Mouse (Mus musculus): ENCODE data around the gene 1700001P01Rik. TPM values are rescaled to one million over a fixed set of nuclear protein-coding genes. Genes with fewer than 3 reads are reported as not detected.

The 1700001P01Rik gene
- polyA plus RNA-seq, 1 experiment: 0.22 TPM

DNA sequence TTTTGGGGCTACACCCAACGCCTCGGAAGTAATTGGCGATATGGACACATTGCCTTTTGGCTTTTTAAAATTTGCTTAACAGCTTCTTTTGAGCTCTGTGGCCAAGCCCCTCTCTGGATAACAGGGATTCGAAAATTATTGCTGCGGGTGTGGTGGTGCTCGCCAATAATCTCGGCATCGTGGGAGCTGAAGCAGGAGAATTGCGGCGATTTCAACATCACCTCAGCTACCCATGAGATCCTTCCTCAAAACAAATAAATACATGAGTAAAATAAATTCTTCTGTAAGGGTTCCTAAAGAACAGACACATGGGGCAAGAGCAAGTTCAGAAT is 6.8 kb upstream of the 1700001P01Rik start:
- DNase-seq: no peak
- WGBS: 0% methylated on average over 10 of the region's 10 CpGs
- peaks cover 11% of the 10 kb centered on the region for H3K4me1 ChIP-seq (ENCODE audit: control insufficient read depth, insufficient read depth, low read length)
- no peak for TF ChIP-seq POLR2A (IDR thresholded peaks at IDR 0.05; ENCODE audit: borderline replicate concordance, extremely low read depth, low read depth, low read length)
- H3K4me3 ChIP-seq (replicated peaks; ENCODE audit: extremely low read depth, low read depth, low read length): peak overlapping the region; percentile 84

DNA sequence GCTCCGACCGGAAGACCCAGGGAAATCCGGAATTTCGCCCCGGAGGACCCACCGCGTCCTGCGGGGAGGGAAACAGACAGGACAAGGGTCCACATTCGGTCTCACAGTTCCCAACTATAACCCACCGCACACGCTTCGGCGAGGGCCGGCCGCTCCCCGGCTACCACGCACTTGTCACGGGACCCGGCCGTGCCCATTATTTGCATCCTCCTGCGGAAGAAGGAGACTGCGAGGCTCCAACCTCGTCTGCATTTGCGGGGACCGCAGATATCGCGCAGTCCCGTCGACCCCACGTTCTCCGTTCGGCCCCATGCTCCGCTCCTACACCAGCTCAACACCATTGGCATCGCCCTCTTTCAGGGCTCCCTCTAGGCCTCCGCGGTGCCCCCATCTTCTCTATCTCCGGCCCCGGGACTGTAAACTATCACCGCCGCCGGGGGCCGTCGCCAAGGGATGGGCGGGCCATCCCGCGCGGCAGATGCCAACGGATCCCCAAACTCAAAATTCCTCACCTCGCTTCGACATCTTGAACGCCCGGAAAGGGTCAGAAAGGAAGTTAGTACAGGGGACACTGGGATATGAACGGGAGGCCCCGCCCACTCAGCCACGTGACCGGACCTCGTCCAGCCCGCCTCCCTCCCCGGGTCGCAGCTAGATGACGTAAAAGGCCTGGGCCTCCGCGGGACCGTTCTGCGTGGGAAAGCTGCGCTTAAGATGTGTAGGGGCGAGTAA is 6.3 kb upstream of the 1700001P01Rik start, which contains the start of gene Rpl23:
TSS of gene Rpl23 (minus strand) at position 606 of the 732 bp plus-strand sequence.
- H3K4me3 ChIP-seq (replicated peaks; ENCODE audit: extremely low read depth, low read depth, low read length): peak within 1 kb of the TSS; percentile 97
- peaks cover 11% of the 10 kb centered on the region for H3K4me1 ChIP-seq (ENCODE audit: control insufficient read depth, insufficient read depth, low read length)
- under 1% methylated on average over 67 of the region's 67 CpGs for WGBS
- peak; percentile 99 for DNase-seq
- TF ChIP-seq POLR2A (IDR thresholded peaks at IDR 0.05; ENCODE audit: borderline replicate concordance, extremely low read depth, low read depth, low read length): peak; percentile 94
- TF ChIP-seq CTCF (IDR thresholded peaks at IDR 0.05; ENCODE audit: insufficient read depth, low read length): no peak

DNA sequence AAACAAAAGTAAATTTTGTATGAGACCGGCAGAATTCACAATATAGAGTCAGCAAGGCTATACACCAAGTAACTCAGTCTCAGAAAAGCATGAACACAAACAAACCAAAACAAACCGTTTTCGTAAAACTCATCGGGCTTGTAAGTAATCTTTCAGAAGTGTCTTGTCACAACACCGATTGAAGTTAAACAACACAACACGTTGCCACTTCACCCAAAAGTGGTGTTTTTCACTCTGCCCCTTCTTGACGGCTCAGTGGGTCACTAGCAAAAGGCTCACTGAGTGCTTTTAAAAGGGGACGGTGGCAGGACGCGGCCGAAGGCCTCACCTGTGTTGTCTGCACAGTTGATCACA is 5.7 kb upstream of the 1700001P01Rik start:
- Histone ChIP-seq H3K4me1 (ENCODE audit: control insufficient read depth, insufficient read depth, low read length) (peaks cover 11% of the 10 kb centered on the region), H3K4me3 (replicated peaks; ENCODE audit: extremely low read depth, low read depth, low read length) (peak overlapping the region; percentile 97)
- DNase-seq: peak; percentile 34
- WGBS: 1% methylated on average over 11 of the region's 11 CpGs
- TF ChIP-seq POLR2A (IDR thresholded peaks at IDR 0.05; ENCODE audit: borderline replicate concordance, extremely low read depth, low read depth, low read length) (no peak), CTCF (IDR thresholded peaks at IDR 0.05; ENCODE audit: insufficient read depth, low read length) (no peak)

DNA sequence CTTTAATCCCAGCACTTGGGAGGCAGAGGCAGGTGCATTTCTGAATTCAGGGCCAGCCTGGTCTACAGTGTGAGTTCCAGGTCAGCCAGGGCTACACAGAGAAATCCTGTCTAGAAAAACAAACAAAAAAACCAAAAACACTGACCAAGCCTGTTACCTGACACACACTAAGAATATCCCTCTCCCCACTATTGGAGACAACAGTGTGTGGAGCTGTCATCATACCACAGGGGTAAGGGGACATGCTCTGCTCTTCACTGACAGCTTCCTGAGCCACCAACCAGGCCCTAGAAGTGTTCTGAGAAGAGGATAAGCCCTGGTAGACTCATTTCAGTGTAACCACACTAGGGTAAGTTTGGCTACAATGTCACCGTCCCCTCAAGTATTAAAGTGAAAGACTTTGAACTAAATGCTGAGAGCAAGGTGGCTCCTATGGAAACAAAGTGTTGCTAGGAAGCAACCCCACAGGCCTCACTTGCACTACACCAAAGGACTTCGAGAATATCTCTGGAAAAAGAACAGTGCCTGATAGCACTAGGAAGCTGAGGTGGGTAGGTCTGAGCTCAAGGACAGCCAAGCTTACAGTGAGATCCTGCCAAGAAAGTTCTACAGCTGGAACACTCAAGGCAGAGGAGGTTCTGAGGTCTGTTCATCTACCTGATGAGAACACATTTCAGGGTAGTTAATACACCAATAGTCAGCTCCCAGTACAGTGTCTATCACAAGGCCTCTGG is 4.4 kb upstream of the 1700001P01Rik start:
- Histone ChIP-seq H3K4me1 (ENCODE audit: control insufficient read depth, insufficient read depth, low read length) (peaks cover 11% of the 10 kb centered on the region), H3K4me3 (replicated peaks; ENCODE audit: extremely low read depth, low read depth, low read length) (no peak overlapping the region)
- no peak for TF ChIP-seq CTCF (IDR thresholded peaks at IDR 0.05; ENCODE audit: insufficient read depth, low read length)
- no peak for TF ChIP-seq POLR2A (IDR thresholded peaks at IDR 0.05; ENCODE audit: borderline replicate concordance, extremely low read depth, low read depth, low read length)
- 51% methylated on average over 2 of the region's 2 CpGs for WGBS
- DNase-seq: no peak

DNA sequence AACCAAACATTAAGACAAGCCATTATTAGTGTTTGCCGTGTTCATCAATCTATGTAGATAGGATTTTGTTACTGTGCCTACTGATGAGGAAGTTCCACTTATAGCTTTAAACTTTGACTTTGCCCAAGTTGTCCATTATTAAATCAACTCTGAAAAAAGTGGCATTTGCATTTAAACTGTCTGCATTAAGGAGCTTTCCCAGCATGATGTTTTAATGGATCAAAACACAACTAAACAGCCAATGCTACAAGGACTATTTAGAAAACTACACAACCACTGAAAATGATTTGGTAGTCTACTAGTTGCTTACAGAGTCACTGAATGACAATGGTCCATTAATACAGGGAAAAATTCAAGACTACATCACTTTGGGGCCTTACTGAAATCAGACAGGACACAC is 3.2 kb upstream of the 1700001P01Rik start:
- no peak overlapping the region for H3K4me3 ChIP-seq (replicated peaks; ENCODE audit: extremely low read depth, low read depth, low read length)
- 88% methylated on average over 1 of the region's 1 CpGs for WGBS

DNA sequence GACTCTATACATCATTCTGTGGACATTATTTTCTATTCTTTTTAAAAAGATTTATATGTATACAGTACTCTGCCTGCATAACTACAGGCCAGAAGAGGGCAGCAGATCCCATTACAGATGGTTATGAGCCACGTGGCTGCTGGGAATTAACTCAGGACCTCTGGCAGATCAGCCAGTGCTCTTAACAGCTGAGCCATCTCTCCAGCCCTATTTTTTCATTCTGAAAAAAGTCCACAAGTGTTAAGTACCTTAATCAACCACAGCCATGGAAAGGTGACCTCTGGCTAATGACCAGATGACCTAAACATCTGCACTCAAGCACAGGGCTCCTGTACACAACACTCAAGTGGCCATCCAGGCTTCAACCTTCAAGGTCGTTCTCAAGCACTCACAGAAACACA is 1.4 kb upstream of the 1700001P01Rik start:
- peaks cover 7% of the 10 kb centered on the region; the same call in 1 of the 2 replicates for H3K4me1 ChIP-seq (ENCODE audit: control insufficient read depth, insufficient read depth, low read length)
- WGBS: 29% methylated on average over 2 of the region's 2 CpGs
- no peak for DNase-seq
- TF ChIP-seq POLR2A (IDR thresholded peaks at IDR 0.05; ENCODE audit: borderline replicate concordance, extremely low read depth, low read depth, low read length) (no peak), CTCF (IDR thresholded peaks at IDR 0.05; ENCODE audit: insufficient read depth, low read length) (no peak)
- H3K4me3 ChIP-seq (replicated peaks; ENCODE audit: extremely low read depth, low read depth, low read length): no peak overlapping the region

More for the DNA sequence above, 3.2 kb upstream of the 1700001P01Rik start:
- TF ChIP-seq POLR2A (IDR thresholded peaks at IDR 0.05; ENCODE audit: borderline replicate concordance, extremely low read depth, low read depth, low read length) (no peak), CTCF (IDR thresholded peaks at IDR 0.05; ENCODE audit: insufficient read depth, low read length) (no peak)
- peaks cover 11% of the 10 kb centered on the region for H3K4me1 ChIP-seq (ENCODE audit: control insufficient read depth, insufficient read depth, low read length)
- no peak for DNase-seq

DNA sequence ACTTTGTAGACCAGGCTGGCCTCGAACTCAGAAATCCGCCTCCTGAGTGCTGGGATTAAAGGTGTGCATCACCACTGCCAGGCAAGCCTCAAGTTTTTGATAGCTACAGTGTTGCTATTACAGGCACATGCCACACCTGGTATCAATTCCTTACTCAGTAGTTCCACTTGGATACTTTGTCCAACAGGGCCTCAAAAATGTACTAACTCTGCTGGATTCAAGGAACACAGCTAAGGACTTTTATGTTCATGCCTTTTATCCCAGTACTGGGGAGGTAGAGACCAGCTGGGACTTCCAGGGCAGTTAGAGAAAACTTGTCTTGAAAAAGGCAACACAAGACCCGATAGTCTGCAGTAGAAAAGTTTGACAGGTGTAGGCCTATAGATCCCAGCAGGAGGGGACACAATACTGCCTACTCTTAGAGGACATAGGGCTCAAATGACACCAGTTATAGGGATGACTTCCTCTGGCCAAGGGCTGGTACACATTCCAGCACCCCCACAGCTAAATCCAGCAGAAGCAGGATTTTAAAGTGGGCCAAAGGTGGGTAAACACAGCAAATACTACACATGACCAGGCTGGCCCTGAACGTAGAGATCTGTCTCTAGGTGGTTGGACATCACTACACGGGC is 895 bp upstream of the 1700001P01Rik start:
- Histone ChIP-seq H3K4me3 (replicated peaks; ENCODE audit: extremely low read depth, low read depth, low read length) (no peak overlapping the region), H3K4me1 (ENCODE audit: control insufficient read depth, insufficient read depth, low read length) (peaks cover 7% of the 10 kb centered on the region; the same call in 1 of the 2 replicates)
- TF ChIP-seq POLR2A (IDR thresholded peaks at IDR 0.05; ENCODE audit: borderline replicate concordance, extremely low read depth, low read depth, low read length) (no peak), CTCF (IDR thresholded peaks at IDR 0.05; ENCODE audit: insufficient read depth, low read length) (no peak)
- WGBS: 65% methylated on average over 5 of the region's 5 CpGs
- DNase-seq: no peak

DNA sequence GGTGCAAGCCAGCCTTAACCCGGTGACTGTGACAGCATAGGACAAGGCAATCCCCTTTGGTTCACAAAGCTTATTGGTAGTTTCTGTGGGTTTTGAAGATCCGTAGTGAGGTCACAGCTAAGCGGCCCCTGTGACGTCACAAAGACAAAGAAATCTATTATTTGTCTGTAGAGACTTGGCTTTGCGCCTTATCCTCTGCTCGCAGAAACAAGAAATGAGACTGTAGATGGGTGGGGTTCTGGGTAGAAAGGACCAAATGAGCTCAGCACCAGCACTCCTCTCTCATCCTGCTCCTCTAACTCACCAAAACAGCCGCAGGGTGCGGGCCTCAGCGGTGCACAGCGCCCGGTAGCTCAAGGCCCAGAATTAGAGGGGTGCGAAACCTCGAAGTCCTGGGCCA is 532 bp downstream of the 1700001P01Rik start:
- DNase-seq: no peak
- Histone ChIP-seq H3K4me3 (replicated peaks; ENCODE audit: extremely low read depth, low read depth, low read length) (no peak overlapping the region), H3K4me1 (ENCODE audit: control insufficient read depth, insufficient read depth, low read length) (peaks cover under 1% of the 10 kb centered on the region; the same call in 1 of the 2 replicates)
- no peak for TF ChIP-seq CTCF (IDR thresholded peaks at IDR 0.05; ENCODE audit: insufficient read depth, low read length)
- TF ChIP-seq POLR2A (IDR thresholded peaks at IDR 0.05; ENCODE audit: borderline replicate concordance, extremely low read depth, low read depth, low read length): no peak
- 77% methylated on average over 13 of the region's 13 CpGs for WGBS

DNA sequence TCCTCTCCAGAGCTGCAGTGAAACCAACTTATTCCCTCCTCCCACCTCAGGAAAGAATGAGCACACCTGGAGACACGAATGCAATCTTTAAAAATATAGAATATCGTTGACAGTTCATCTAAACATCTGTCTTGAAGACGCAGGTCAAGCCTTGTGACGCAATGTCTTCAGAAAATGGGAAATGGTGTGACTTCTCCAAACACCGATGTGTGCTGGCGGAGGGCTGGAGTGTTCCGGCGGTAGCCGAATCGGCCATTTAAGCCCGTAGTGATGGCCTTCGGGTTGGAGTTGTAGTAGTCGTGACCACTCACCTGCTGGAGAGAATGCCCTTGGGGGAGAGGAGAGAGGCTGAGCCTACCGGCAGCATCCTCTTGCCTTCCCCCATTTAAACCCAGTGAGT is 4.3 kb downstream of the 1700001P01Rik start:
- no peak for DNase-seq
- WGBS: 72% methylated on average over 14 of the region's 14 CpGs
- TF ChIP-seq POLR2A (IDR thresholded peaks at IDR 0.05; ENCODE audit: borderline replicate concordance, extremely low read depth, low read depth, low read length) (no peak), CTCF (IDR thresholded peaks at IDR 0.05; ENCODE audit: insufficient read depth, low read length) (no peak)
- no peak overlapping the region for H3K4me3 ChIP-seq (replicated peaks; ENCODE audit: extremely low read depth, low read depth, low read length)
- no peaks in the 10 kb centered on the region for H3K4me1 ChIP-seq (ENCODE audit: control insufficient read depth, insufficient read depth, low read length)
